Mouse (Mus musculus): ENCODE results near the gene Enpp7.

Enpp7 gene

GRCm38 (mm10) chr11:118995448-118995847 is 7.5 kb downstream of the Enpp7 start:
- intact Hi-C loops (cut with DNase I) = no loop called here

- intact Hi-C loops (cut with DNase I) = no loop called here
These were observed 9.2 kb downstream of the Enpp7 start for GRCm38 (mm10) chr11:118997182-118997581.

GRCm38 (mm10) chr11:118998540-118999265 is 10.7 kb downstream of the Enpp7 start:
- intact Hi-C loops (cut with DNase I) = loop anchor here (1.0 kb wide), 1 partner anchor 196 kb away; no protein-coding TSS in a partner anchor

DNA sequence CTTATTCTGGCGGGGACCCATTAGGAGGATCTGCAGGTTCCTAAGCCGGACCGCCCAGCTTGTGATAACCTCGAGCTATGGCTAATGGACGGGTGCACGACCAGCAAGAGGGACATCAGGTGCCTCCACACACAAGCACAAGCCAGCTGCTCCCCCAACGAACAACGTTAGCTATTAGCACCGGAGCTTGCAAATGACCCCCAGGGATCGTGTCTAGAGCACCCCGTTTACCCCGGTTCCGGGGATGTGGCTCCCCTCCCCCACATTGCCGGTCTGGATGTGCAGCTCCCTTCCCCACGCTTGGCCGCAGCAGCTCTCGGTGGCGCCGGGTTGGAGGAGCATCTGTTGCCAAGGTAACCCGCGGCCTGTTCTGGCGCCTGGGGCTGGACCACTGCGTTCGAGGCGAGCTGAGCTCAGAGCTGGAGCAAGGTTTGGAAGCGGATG is 11.4 kb downstream of the Enpp7 start:
- intact Hi-C loops (cut with DNase I) = loop anchor here (1.0 kb wide), 1 partner anchor 195 kb away; no protein-coding TSS in a partner anchor

DNA sequence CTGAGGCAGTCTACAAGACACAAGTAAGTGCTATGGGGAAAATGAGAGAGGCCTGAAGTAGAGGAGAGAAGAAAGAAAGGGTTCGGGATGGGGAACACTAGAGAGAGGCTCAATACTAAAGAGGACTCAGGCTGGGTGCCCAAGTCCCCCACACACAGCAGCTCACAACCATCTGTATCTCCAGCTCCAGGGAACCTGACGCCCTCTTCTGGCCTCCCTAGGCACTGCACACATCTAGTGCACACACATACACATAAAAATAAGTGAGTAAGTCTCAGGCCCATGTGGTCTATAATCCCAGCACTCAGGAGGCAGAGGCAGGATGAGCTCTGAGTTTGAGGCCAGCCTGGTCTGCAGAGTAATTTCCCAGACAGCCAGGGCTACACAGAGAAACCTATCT is 12.9 kb downstream of the Enpp7 start:
- intact Hi-C loops (cut with DNase I) = no loop called here

DNA sequence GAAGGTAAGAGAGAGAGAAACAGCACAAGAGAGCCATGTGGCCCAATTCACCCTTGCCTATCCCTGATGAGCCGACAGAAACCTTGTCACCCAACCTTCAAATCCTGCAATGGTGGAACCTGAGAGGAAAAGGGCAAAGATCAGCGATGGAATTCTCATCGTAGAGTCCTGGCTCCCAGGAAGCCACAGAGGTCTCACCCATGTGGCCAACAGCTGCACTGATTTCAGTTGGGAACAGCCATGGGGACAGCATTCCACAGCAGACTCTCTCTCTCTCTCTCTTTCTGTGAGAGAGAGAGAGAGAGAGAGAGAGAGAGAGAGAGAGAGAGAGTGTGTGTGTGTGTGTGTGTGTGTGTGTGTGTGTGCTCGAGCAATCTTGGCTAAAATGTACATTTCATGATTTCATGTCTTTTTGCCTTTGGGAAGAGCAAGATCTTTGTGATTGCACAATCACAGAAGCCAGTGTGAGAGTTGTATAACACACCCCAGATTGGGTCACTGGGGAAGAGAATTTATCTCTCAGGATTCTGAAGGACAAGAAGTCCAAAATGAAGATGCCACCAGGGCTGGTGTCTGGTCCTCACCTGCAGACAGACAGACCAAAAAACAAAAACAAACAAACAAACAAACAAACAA is 13.6 kb downstream of the Enpp7 start:
- intact Hi-C loops (cut with DNase I) = no loop called here

- intact Hi-C loops (cut with DNase I) = no loop called here
These were observed 17.7 kb downstream of the Enpp7 start for GRCm38 (mm10) chr11:119005547-119006275.

- intact Hi-C loops (cut with DNase I) = no loop called here
These were observed 18.5 kb downstream of the Enpp7 start for GRCm38 (mm10) chr11:119006462-119006861.

DNA sequence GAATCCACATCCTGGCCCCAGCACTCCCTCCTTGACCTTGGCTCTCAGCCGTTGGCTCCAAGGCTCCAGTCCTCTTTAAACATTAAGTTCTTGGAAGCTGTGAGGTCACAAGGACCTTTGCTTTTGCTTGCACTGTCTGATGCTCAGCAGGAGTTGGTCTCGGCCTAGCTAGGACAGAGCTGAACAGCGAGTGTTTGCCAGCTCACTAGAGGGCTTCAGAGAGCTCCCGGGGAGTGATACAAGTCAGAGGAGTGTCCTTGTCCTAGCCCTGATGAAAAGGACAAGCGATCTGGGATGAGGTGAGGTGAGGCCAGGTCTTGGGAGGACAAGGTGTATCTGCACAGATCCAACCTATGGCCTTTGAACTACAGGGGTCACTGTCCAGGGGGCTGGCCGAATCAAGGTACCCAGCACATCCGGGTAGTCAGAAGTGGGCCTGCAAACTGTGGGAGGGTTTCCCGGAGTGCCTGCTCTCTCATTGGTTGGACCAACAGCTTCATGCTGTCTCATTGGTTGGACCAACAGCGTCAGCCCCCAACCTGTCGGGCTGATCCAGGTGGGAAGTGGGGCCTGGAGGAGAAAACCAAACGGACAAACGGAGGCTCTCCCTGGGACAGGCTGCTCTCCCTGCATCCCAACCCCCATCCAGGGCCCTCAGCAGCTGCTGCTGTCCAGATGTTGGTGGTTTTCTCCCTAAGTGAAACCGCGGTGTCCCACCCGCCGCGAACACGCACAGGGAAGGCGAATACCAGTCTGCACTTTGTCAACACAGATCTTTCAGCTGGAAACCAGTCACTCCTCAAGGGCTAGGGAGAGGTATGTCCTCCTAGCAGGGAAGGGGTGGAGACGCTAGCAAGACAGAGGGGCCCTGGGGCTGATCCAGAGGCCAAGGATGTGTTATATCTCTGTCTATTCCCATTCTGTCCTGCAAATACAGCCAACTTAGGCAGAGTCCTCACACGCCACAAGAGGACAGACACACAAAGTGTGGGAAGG is 19.8 kb downstream of the Enpp7 start:
- intact Hi-C loops (cut with DNase I) = no loop called here

DNA sequence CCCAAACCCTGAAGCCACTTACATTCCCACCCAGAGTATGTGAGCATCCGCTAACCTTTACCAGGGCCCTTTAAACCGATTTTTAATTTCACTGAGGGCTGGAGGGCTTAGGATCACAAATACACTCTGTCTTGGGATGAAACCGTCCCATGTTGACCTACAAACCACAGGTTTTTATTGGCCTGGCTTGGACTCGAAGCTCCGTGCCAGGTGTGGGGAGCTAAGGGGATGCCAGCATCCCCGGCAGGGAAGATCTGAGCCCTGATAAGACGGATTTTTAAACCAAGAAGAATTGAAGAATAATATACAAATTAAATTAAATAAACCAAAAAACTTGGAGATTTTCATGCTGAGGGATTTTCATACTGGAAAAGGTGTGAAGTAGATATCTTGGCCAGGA is 26.5 kb downstream of the Enpp7 start:
- intact Hi-C loops (cut with DNase I) = no loop called here

GRCm38 (mm10) chr11:119017506-119017905 is 29.5 kb downstream of the Enpp7 start:
- intact Hi-C loops (cut with DNase I) = no loop called here

DNA sequence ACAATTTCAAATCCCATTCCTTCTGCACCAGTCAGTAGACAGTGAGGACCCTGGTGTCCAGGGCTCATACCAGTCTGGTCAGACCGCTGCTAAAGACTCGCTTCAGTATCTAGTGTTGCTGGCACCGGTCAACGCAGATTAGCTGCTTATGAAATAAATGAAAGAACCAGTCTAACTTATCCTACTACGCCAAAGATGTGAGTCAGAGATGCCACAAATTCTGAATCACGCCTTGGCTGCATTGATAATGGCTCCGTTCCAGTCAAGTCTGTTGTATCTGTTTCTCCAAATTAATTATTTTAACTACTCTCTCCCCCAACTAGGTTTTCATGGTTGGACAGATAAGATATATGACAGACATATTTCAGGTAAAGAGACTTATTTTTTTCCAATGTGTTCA is 33.2 kb downstream of the Enpp7 start:
- intact Hi-C loops (cut with DNase I) = no loop called here

DNA sequence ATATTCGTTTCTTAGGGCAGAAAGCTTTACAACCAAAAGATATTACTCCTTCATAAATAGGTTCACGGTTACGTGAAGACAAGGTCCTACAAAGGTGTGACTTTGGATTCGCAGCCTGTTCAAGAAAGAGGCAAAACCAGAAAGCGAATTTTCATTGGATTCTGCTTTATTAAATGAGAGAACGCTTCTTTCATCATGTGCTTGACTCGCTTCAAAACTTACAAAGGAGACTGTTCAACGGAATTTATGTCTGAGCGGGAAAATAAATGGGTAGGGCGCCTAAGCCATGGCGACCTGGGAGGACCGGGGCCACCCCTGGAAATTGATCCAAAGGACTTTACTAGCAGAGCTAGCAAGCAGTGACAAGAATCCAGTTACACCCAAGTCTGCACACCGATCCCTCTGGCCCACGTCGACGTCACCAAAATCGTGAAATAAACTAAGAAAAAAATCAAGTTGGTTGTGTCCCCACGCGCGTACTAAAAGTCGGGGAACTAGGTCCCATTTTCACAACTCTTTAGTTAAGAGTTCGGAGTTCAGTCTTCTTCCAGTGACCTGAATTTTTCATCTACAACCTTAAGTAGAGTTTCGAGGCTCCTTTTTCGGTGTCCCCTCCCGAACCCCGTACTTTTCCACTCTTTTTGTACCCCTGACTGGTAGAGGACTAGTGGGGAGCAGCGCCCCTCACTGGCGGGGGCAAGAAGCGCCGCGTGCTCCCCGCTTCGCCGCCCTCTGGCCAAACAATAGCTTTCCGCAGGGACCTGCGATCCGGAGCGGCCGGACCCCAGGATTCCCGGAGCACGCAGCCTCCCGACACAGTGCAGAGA is 34.3 kb downstream of the Enpp7 start:
- intact Hi-C loops (cut with DNase I) = no loop called here

- intact Hi-C loops (cut with DNase I) = no loop called here
These were observed 35.1 kb downstream of the Enpp7 start, which contains the start of gene Cbx2 for GRCm38 (mm10) chr11:119022895-119023615. Cbx2 (plus strand) TSS chr11:119022962.

GRCm38 (mm10) chr11:119023616-119023980 is 35.6 kb downstream of the Enpp7 start:
- intact Hi-C loops (cut with DNase I) = no loop called here

DNA sequence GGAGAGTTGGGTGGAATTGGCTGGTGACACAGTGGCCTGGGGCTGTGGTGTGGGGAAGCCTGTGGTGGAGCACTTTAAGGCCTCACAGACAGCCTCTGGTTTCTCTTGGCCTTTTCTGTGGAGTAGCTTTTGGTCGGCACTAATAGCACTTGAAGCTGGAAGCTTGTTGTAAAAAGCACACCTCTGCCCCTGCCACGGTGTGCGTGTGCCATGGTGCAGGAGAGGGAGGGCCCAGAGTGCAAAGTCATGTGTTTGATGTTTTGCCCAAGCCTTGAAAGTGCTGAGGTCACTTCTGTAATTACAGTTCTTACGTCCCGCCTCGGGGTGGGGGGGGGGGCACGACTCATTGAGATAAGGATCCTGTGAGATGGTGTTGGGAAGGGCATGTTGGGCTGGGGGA is 36.3 kb downstream of the Enpp7 start:
- intact Hi-C loops (cut with DNase I) = no loop called here

- intact Hi-C loops (cut with DNase I) = no loop called here
These were observed 38.2 kb downstream of the Enpp7 start for GRCm38 (mm10) chr11:119026203-119026602.

- intact Hi-C loops (cut with DNase I) = loop anchor here (2.0 kb wide), 1 partner anchor 157 kb away; no protein-coding TSS in a partner anchor
These were observed 46.0 kb downstream of the Enpp7 start for GRCm38 (mm10) chr11:119033874-119034558.

DNA sequence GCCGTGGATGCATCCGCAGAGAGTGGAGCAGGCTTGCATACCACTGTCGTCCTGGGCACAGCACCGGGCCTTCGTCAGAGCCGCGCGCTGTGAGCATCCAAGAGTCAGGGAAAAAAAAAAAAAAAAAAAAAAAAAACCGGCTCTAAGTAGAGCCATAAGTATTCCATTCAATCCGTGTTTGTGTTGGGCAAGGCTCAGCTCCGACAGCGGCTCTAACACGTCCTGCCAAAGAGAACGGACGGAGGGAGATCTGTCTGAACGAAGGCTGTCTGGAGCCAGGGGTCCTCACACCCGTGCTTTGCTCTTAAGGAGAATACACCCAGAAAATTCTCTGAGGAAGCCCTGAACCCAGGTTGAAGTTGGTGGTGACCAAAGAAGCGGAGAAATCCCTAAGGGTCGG is 46.6 kb downstream of the Enpp7 start:
- intact Hi-C loops (cut with DNase I) = loop anchor here (2.0 kb wide), 1 partner anchor 156 kb away; no protein-coding TSS in a partner anchor

Measured in adrenal gland (tissue).